Mouse (Mus musculus) central nervous system, embryonic 14 days (tissue): ENCODE results near the gene Ildr1. TPM values are rescaled to one million over a fixed set of nuclear protein-coding genes. Genes with fewer than 3 reads are reported as not detected.

Experiments used
- polyA plus RNA-seq: library from polyadenylated mRNA; depleted of rRNA; stranded (reverse); fragments of >200 nt; gene quantifications from 2 replicates; pipeline ENCODE4 v1.2.3, GENCODE M21; 2012; rRNA removed

The Ildr1 gene
- 0.09 and 0.89 TPM in 2 replicates for polyA plus RNA-seq

DNA sequence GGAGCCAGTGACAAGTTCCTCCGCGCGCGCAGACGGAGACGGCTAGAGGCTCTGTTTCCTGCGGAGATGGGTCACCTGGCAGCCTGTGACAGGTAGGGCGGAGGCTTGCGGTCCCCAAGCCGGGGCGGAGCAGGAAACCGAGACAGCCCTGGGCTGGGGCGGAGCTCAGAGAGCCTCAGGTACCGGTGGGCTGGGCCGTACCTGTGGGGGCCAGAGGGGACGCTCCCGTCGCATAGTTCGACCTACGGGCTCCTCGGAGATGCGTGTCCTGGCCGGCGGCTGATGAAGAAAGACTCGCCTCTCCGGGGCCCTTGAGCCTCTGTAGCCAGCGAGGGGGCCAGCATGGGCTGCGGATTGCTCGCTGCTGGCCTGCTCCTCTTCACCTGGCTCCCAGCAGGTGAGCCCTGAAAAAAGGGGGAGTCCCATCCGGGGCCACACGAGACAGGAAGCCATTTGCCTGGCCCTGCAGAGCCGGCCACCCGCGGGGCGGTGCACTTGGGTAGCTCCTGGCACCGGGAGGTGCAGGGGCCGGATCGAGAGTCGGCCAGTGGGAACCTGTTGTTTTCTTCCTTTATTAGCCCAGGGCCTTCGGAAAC, at the start of gene Ildr1:
TSS of gene Ildr1 (plus strand) at position 161 of the 596 bp plus-strand sequence.

DNA sequence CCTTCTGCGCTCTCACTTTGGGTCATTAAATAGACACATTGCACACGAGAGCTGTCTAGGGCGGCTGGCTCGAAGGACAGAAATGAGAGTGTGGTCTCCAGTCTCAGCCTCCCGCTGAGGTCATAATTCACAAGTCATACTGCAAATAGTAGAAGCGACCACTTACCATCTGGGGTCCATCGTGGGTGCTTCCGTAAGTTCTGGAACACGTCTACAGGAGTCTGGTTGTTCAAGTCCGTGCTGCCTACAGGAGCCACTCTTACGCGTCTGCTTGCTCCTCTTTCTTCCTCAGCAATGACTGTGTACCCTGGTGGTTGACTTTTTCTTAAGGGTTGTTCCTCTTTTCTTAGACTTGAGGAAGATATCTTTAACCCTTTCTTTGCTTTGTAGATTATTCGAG, 28.0 kb upstream of the Ildr1 start, which contains the start of gene Cd86:
TSS of gene Cd86 (minus strand) at position 300 of the 400 bp plus-strand sequence.

Other genes with a start within 250 kb of the Ildr1 start
- gene Stfa3, start 238.6 kb upstream of the Ildr1 start, polyA plus RNA-seq, result 1.1 and 1.7 TPM in 2 replicates
- 0.04 and 0.09 TPM in 2 replicates for gene Casr, start 131.8 kb upstream of the Ildr1 start, polyA plus RNA-seq
- gene Cd86, start 27.9 kb upstream of the Ildr1 start, polyA plus RNA-seq, result 1.5 and 1.8 TPM in 2 replicates
- gene Slc15a2, start 91.0 kb downstream of the Ildr1 start, polyA plus RNA-seq, result 14.1 and 15.3 TPM in 2 replicates
- 30.7 and 31.1 TPM in 2 replicates for gene Iqcb1, start 134.4 kb downstream of the Ildr1 start, polyA plus RNA-seq
- 0.54 and 1.0 TPM in 2 replicates for gene Eaf2, start 181.0 kb downstream of the Ildr1 start, polyA plus RNA-seq
- gene Golgb1, start 181.2 kb downstream of the Ildr1 start, polyA plus RNA-seq, result 34.9 and 40.8 TPM in 2 replicates
- 4.2 and 5.1 TPM in 2 replicates for gene Hcls1, start 241.0 kb downstream of the Ildr1 start, polyA plus RNA-seq